Mouse (Mus musculus) bone marrow, adult 2 months (tissue): ENCODE data around the gene Zscan22.

Experiments
- CTCF ChIP-seq: fragments of 200-500 bp; IDR thresholded peaks from 2 replicates; pipeline ENCODE4 v1.5.1; 2011; ENCODE audit warnings: low read length, control low read depth; ENCODE audit not compliant: control insufficient read depth, insufficient read depth
- POLR2A ChIP-seq: fragments of 200-500 bp; IDR thresholded peaks from 2 replicates; pipeline ENCODE4 v1.6.1; 2011; ENCODE audit warnings: low read depth, mild to moderate bottlenecking, control low read depth, low read length, borderline replicate concordance; ENCODE audit not compliant: control insufficient read depth

DNA sequence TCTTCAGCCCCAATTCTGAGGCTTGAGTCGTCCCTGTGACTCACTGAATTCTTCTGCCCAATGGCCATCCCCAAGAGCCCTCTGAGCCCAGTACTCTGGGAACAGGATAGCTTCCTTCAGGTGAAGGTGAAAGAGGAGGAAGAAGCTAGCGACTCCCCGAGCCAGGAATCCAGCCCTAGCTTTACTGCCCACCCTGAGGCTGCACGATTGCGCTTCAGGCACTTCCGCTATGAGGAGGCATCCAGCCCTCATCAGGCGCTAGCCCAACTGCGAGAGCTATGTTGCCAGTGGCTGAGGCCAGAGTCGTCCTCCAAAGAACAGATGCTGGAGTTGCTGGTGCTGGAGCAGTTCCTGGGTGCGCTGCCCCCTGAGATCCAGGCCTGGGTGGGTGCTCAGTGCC, 6.0 kb downstream of the Zscan22 start:
- TF ChIP-seq CTCF = no peak
- 0 out of 2 replicates have a peak, but pooled peaks have one; percentile 35 for TF ChIP-seq POLR2A
